In the genomic region with DNA sequence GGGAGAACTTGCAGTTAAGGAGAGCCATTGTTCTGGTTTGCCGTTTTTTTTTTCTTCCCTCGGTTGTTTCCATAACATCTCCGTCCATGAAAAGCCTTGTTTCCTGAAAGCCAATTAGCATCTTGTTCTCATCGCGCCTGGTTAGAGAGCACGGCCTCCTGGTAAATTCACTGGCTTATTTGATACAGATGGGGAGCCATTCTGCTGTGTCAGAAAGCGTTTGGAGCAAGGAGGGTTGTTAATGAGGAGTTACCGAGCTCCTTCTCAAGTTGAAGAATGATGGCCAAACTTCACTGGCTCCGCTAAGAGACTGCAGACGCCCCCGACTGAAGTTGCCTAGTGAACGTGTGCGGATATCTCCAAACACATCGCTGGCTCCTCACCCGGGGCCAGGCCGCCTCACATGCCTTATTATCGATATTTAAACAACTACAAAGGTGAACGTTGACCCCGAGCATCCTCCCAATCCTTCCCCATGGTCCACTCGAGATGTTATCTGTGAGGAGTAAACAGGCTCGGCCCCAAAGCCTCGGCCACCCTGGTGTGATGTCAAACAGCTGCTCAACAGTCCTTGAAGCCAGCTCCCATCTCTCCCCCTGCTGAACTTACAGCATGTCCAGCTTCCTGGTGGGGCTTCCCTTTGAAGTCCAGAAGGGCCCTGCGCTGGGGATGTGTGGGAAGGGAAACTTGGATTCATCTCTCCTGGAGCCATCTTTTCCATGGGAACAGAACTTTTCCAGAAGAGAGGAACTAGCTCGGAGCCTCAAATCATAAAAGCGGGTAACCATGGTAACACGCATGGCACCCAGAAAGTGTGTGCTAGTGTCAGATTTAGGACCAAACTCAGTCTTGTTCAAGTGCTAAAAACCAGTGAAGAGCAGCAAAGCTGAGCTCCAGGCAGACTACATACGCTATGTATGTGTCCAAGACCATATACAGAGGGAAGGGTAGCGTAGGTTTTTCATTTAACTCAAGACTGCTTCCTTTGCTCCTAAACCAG, we compare ENCODE assay signal across 8 mouse cellular contexts.
DNase-seq lines count a peak whose midpoint lies in the region; ATAC-seq and TF ChIP-seq lines count a peak whose summit lies in the region.

No protein-coding gene starts in this region.

- no peak overlapping the region for H3K4me2 ChIP-seq in forebrain, postnatal 0 days (ENCODE audit: low read depth)
- no peak overlapping the region for H3K4me2 ChIP-seq in forebrain, embryonic 13.5 days
- H3K4me2 ChIP-seq in stomach, embryonic 16.5 days (ENCODE audit: low read depth, low read length), result no peak overlapping the region
- no peak overlapping the region for H3K4me2 ChIP-seq in hindbrain, embryonic 16.5 days (ENCODE audit: low read length)

- intact Hi-C loops in left cerebral cortex, postnatal 25 days (cut with DNase I), result no loop called here

- H3K27me3 ChIP-seq in forebrain, postnatal 0 days (ENCODE audit: insufficient read depth, low read length), result no peaks in the 10 kb centered on the region
- no peaks in the 10 kb centered on the region for H3K27me3 ChIP-seq in forebrain, embryonic 13.5 days
- H3K27me3 ChIP-seq in stomach, embryonic 16.5 days (ENCODE audit: control insufficient read depth, insufficient read depth, low read length), result no peaks in the 10 kb centered on the region
- no peaks in the 10 kb centered on the region for H3K27me3 ChIP-seq in hindbrain, embryonic 16.5 days (replicated peaks; ENCODE audit: control insufficient read depth, insufficient read depth, low read length)

- H3K4me1 ChIP-seq in forebrain, postnatal 0 days (ENCODE audit: insufficient read depth), result no peaks in the 10 kb centered on the region
- H3K4me1 ChIP-seq in forebrain, embryonic 13.5 days, result peaks cover 9% of the 10 kb centered on the region
- no peaks in the 10 kb centered on the region for H3K4me1 ChIP-seq in stomach, embryonic 16.5 days (ENCODE audit: control insufficient read depth, insufficient read depth, low read length)
- no peaks in the 10 kb centered on the region for H3K4me1 ChIP-seq in hindbrain, embryonic 16.5 days (ENCODE audit: control insufficient read depth, insufficient read depth, low read depth, low read length)

- H3K36me3 ChIP-seq in forebrain, postnatal 0 days (ENCODE audit: insufficient read depth), result no peaks in the 10 kb centered on the region
- no peaks in the 10 kb centered on the region for H3K36me3 ChIP-seq in forebrain, embryonic 13.5 days (ENCODE audit: poor library complexity, severe bottlenecking)
- H3K36me3 ChIP-seq in stomach, embryonic 16.5 days (ENCODE audit: control insufficient read depth, insufficient read depth, low read length), result no peaks in the 10 kb centered on the region
- H3K36me3 ChIP-seq in hindbrain, embryonic 16.5 days (ENCODE audit: control insufficient read depth, insufficient read depth, low read length), result no peaks in the 10 kb centered on the region

- ATAC-seq in forebrain, postnatal 0 days, result peak; percentile 55
- no peak for ATAC-seq in forebrain, embryonic 13.5 days
- ATAC-seq in stomach, embryonic 16.5 days (ENCODE audit: insufficient read depth, low FRiP score), result 0 out of 2 replicates have a peak, but pooled peaks have one; percentile 33
- no peak for ATAC-seq in hindbrain, embryonic 16.5 days

- no peak overlapping the region for H3K9ac ChIP-seq in forebrain, postnatal 0 days
- no peak overlapping the region for H3K9ac ChIP-seq in forebrain, embryonic 13.5 days
- H3K9ac ChIP-seq in stomach, embryonic 16.5 days (ENCODE audit: low read length), result no peak overlapping the region
- no peak overlapping the region for H3K9ac ChIP-seq in hindbrain, embryonic 16.5 days (ENCODE audit: low read depth, low read length)

- no peak overlapping the region for H3K4me3 ChIP-seq in forebrain, postnatal 0 days (ENCODE audit: low read depth, low read length)
- H3K4me3 ChIP-seq in forebrain, embryonic 13.5 days, result no peak overlapping the region
- no peak overlapping the region for H3K4me3 ChIP-seq in stomach, embryonic 16.5 days (replicated peaks; ENCODE audit: low read length)
- no peak overlapping the region for H3K4me3 ChIP-seq in hindbrain, embryonic 16.5 days (ENCODE audit: low read length)

- 50% methylated on average over 28 of the region's 28 CpGs for WGBS in forebrain, postnatal 0 days
- 56% methylated on average over 28 of the region's 28 CpGs for WGBS in forebrain, embryonic 13.5 days
- WGBS in stomach, embryonic 16.5 days, result 28% methylated on average over 28 of the region's 28 CpGs
- 62% methylated on average over 28 of the region's 28 CpGs for WGBS in hindbrain, embryonic 16.5 days

- H3K9me3 ChIP-seq in forebrain, postnatal 0 days (ENCODE audit: low read length), result no peaks in the 10 kb centered on the region
- no peaks in the 10 kb centered on the region for H3K9me3 ChIP-seq in forebrain, embryonic 13.5 days (replicated peaks)
- no peaks in the 10 kb centered on the region for H3K9me3 ChIP-seq in stomach, embryonic 16.5 days (replicated peaks; ENCODE audit: control insufficient read depth, low read length)
- H3K9me3 ChIP-seq in hindbrain, embryonic 16.5 days (ENCODE audit: control insufficient read depth, low read length), result no peaks in the 10 kb centered on the region

- 0 out of 2 replicates have a peak overlapping the region, but pooled peaks have one; percentile 23 for H3K27ac ChIP-seq in forebrain, postnatal 0 days (ENCODE audit: low read depth, low read length)
- H3K27ac ChIP-seq in forebrain, embryonic 13.5 days, result no peak overlapping the region
- no peak overlapping the region for H3K27ac ChIP-seq in stomach, embryonic 16.5 days (ENCODE audit: low read length)
- no peak overlapping the region for H3K27ac ChIP-seq in hindbrain, embryonic 16.5 days (ENCODE audit: low read depth, low read length)

- DNase-seq in forebrain, postnatal 0 days, result peak; percentile 62
- DNase-seq in urinary bladder, postnatal 14 days (ENCODE audit: low spot score), result peak; percentile 22
- no peak for DNase-seq in urinary bladder, postnatal 25 days (ENCODE audit: low spot score)
- DNase-seq in left cerebral cortex, postnatal 25 days (ENCODE audit: low spot score in 2 of 2), result peak; percentile 32 to 71
- DNase-seq in adrenal gland, adult 2 months, result no peak

- TF ChIP-seq CTCF in forebrain, postnatal 0 days (IDR thresholded peaks at IDR 0.05; ENCODE audit: low read depth), result no peak

Comparison
In these comparisons a context has a peak if more than half of its experiments do, and no peak if none do; other contexts are left out.
1. ATAC-seq: peak in forebrain, postnatal 0 days (single experiment) and stomach, embryonic 16.5 days (single experiment); none in forebrain, embryonic 13.5 days (single experiment) and hindbrain, embryonic 16.5 days (single experiment).
2. DNase-seq: peak in forebrain, postnatal 0 days (single experiment), urinary bladder, postnatal 14 days (single experiment) and left cerebral cortex, postnatal 25 days (2 of 2); none in urinary bladder, postnatal 25 days (single experiment) and adrenal gland, adult 2 months (single experiment).